Mouse (Mus musculus): ENCODE data around the gene Nme7.

GRCm38 (mm10) chr1:164332559-164332958, 28.6 kb downstream of the Nme7 start:
- TF ChIP-seq EP300 (optimal IDR thresholded peaks at IDR 0.05) (no peak), CTCF (IDR thresholded peaks at IDR 0.05; ENCODE audit: low read depth) (no peak)
